Mouse (Mus musculus) ES-Bruce4 (cell line): ENCODE measurements at regions not wholly inside any gene's neighbourhood (a gene's known extent, or its start where the extent isn't known, plus 50 kb on each side); places are given as distances from the start of the nearest gene placed in this dataset.

Source experiments
- CTCF ChIP-seq: IDR thresholded peaks from one replicate; pipeline ENCODE4 v1.8.1; 2011; ENCODE audit warnings: low read depth, low read length
- EP300 ChIP-seq: IDR thresholded peaks from 2 replicates; pipeline ENCODE4 v1.6.1; 2011; ENCODE audit warnings: low read depth, low read length; ENCODE audit not compliant: insufficient read depth
- POLR2A ChIP-seq: IDR thresholded peaks from one replicate; pipeline ENCODE4 v1.8.1; 2011; ENCODE audit warnings: low read length; ENCODE audit not compliant: insufficient read depth

GRCm38 (mm10) chr3:154382811-154383210 is 52.4 kb upstream of the Lhx8 start:
- TF ChIP-seq CTCF, result no peak
- TF ChIP-seq EP300, result no peak
- no peak for TF ChIP-seq POLR2A
